Mouse (Mus musculus) intestine, embryonic 16.5 days (tissue): ENCODE measurements around the gene Slc6a3. TPM values are rescaled to one million over a fixed set of nuclear protein-coding genes. Genes with fewer than 3 reads are reported as not detected.

Source experiments
- ATAC-seq: fragments of 200-750 bp; cut with Nextera tagmentation; 2 replicates; pipeline ENCODE4 v1.8.0; 2017; ENCODE audit warnings: moderate TSS enrichment, moderate library complexity
- H3K27ac ChIP-seq: fragments of 300-500 bp; sonication (generic); 2 replicates; pipeline ENCODE4 v1.5.1; 2014; ENCODE audit warnings: mild to moderate bottlenecking, low read length
- H3K27me3 ChIP-seq: fragments of 300-500 bp; sonication (generic); replicated peaks from 2 replicates; pipeline ENCODE4 v1.6.1; 2014; ENCODE audit warnings: low read length, control low read depth, mixed read lengths; ENCODE audit not compliant: control insufficient read depth, insufficient read depth
- H3K36me3 ChIP-seq: fragments of 300-500 bp; sonication (generic); 2 replicates; pipeline ENCODE4 v1.6.1; 2014; ENCODE audit warnings: low read length, control low read depth; ENCODE audit not compliant: control insufficient read depth, insufficient read depth
- H3K4me1 ChIP-seq: fragments of 300-500 bp; sonication (generic); 2 replicates; pipeline ENCODE4 v1.6.1; 2014; ENCODE audit warnings: low read length, control low read depth, mixed read lengths; ENCODE audit not compliant: control insufficient read depth, insufficient read depth
- H3K4me2 ChIP-seq: fragments of 300-500 bp; sonication (generic); 2 replicates; pipeline ENCODE4 v1.6.1; 2014; ENCODE audit warnings: low read depth, low read length, control low read depth
- H3K4me3 ChIP-seq: fragments of 300-500 bp; sonication (generic); 2 replicates; pipeline ENCODE4 v1.5.1; 2014; ENCODE audit warnings: mild to moderate bottlenecking, low read length
- H3K9ac ChIP-seq: fragments of 300-500 bp; sonication (generic); 2 replicates; pipeline ENCODE4 v1.6.1; 2014; ENCODE audit warnings: low read depth, low read length
- H3K9me3 ChIP-seq: fragments of 300-500 bp; sonication (generic); 2 replicates; pipeline ENCODE4 v1.6.1; 2016; ENCODE audit warnings: low read length, control low read depth; ENCODE audit not compliant: control insufficient read depth
- WGBS: fragments of 180-500 bp; shearing (Covaris S2); extraction: QIAGEN DNeasy Blood & Tissue Kit; methylation state at CpG from one replicate; pipeline ENCODE4 v1.1.7; 2014; 5-methylcytosine and 5-hydroxymethylcytosine counted together
- polyA plus RNA-seq: library from polyadenylated mRNA; unstranded; fragments of >200 nt; fragmentation: Nextera tagmentation; extraction: Ambion mirVana; gene quantifications from 2 replicates; pipeline ENCODE4 v1.2.1, GENCODE M21; 2015

Gene Slc6a3
- polyA plus RNA-seq, 1 experiment from 2014 or later: 1.1 TPM

GRCm38 (mm10) chr13:73502719-73503118 is 33.8 kb upstream of the Slc6a3 start:
- Histone ChIP-seq H3K36me3 (no peaks in the 10 kb centered on the region; the same call in 1 of the 2 replicates), H3K9ac (no peak overlapping the region), H3K9me3 (no peaks in the 10 kb centered on the region), H3K27ac (no peak overlapping the region), H3K4me1 (no peaks in the 10 kb centered on the region), H3K4me2 (no peak overlapping the region), H3K4me3 (no peak overlapping the region), H3K27me3 (no peaks in the 10 kb centered on the region)
- no peak for ATAC-seq
- 67% methylated on average over 2 of the region's 2 CpGs for WGBS

DNA sequence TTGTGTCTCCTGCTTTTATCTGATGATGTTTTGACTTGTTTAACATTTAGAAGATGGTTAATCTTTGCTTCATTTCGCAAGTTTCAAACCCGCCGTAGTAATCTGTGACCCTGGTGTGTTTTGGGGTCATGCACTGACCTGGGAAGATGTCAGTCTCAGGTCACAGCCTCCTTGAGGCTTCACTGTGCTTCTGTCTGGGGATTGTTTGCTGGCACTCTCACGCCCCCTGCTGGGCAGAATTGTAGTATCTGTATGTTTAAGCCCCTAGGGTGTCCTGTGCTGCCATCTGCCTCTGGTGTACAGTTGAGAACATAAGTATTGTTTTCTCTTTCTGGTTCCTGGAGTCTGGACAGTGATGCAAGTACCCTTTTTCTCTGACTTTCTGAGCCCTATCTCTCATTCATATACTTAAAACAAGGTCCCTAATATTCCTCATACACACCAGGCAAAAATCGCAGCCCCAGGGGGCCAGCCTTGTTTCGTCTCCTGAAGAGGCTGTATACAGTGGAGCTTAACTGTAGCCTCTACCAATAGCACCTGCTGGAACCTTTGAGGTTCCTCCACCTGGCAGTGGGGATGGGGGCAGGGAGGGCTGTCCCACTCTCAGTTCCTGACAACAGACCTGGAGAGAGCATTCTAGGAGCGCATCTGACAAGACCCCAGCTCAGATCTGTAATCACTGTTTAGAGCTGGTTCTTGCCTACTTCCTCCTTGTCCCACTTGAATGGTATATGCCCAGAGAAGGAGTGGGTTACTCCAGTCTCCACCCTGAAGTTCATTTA is 30.7 kb upstream of the Slc6a3 start:
- Histone ChIP-seq H3K27me3 (no peaks in the 10 kb centered on the region), H3K4me1 (no peaks in the 10 kb centered on the region), H3K9me3 (no peaks in the 10 kb centered on the region), H3K9ac (no peak overlapping the region), H3K4me3 (no peak overlapping the region), H3K27ac (no peak overlapping the region), H3K4me2 (no peak overlapping the region), H3K36me3 (no peaks in the 10 kb centered on the region; the same call in none of the 2 replicates)
- peak; percentile 78 for ATAC-seq
- WGBS: 63% methylated on average over 7 of the region's 7 CpGs

- H3K4me2 ChIP-seq: no peak overlapping the region
- H3K4me3 ChIP-seq: no peak overlapping the region
- 86% methylated on average over 8 of the region's 8 CpGs for WGBS
- no peak overlapping the region for H3K27ac ChIP-seq
- H3K36me3 ChIP-seq: peaks cover 3% of the 10 kb centered on the region
- H3K27me3 ChIP-seq: no peaks in the 10 kb centered on the region
- no peaks in the 10 kb centered on the region for H3K9me3 ChIP-seq
- no peak for ATAC-seq
- no peaks in the 10 kb centered on the region for H3K4me1 ChIP-seq
- no peak overlapping the region for H3K9ac ChIP-seq
These were observed 27.6 kb upstream of the Slc6a3 start for GRCm38 (mm10) chr13:73508817-73509550.

GRCm38 (mm10) chr13:73509869-73510268 is 26.7 kb upstream of the Slc6a3 start:
- H3K27ac ChIP-seq: no peak overlapping the region
- peaks cover 3% of the 10 kb centered on the region for H3K36me3 ChIP-seq
- ATAC-seq: no peak
- no peak overlapping the region for H3K4me2 ChIP-seq
- no peak overlapping the region for H3K4me3 ChIP-seq
- 77% methylated on average over 6 of the region's 6 CpGs for WGBS
- no peaks in the 10 kb centered on the region for H3K9me3 ChIP-seq
- H3K4me1 ChIP-seq: no peaks in the 10 kb centered on the region
- no peak overlapping the region for H3K9ac ChIP-seq
- no peaks in the 10 kb centered on the region for H3K27me3 ChIP-seq

- H3K27me3 ChIP-seq: no peaks in the 10 kb centered on the region
- no peak overlapping the region for H3K4me3 ChIP-seq
- H3K9me3 ChIP-seq: no peaks in the 10 kb centered on the region
- no peak overlapping the region for H3K27ac ChIP-seq
- no peak overlapping the region for H3K9ac ChIP-seq
- H3K36me3 ChIP-seq: peaks cover 3% of the 10 kb centered on the region
- peak; percentile 56 for ATAC-seq
- WGBS: 57% methylated on average over 13 of the region's 13 CpGs
- H3K4me1 ChIP-seq: no peaks in the 10 kb centered on the region
- H3K4me2 ChIP-seq: no peak overlapping the region
These were observed 23.5 kb upstream of the Slc6a3 start for GRCm38 (mm10) chr13:73512776-73513673.

DNA sequence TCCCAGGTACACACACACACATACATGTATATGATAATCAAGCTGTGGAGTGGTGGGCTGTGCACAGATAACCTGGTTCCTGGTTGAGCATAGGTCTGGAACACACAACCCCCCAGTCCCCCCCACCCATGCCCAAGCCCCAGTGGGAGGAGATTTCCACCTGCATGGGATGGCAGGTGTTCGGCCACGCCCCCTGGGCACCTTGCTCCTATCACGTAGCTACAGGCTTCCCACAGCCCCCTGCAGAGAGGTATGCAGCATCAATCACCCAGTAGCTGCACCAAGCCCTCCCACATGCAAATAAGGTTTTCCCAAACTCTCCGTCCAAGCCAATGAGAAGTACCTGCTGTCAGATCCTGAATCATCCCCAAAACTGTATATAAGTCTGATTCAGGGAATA is 19.7 kb upstream of the Slc6a3 start:
- H3K27ac ChIP-seq: no peak overlapping the region
- H3K4me2 ChIP-seq: no peak overlapping the region
- H3K36me3 ChIP-seq: no peaks in the 10 kb centered on the region; the same call in 1 of the 2 replicates
- no peak overlapping the region for H3K9ac ChIP-seq
- 78% methylated on average over 4 of the region's 4 CpGs for WGBS
- no peaks in the 10 kb centered on the region for H3K9me3 ChIP-seq
- H3K4me1 ChIP-seq: no peaks in the 10 kb centered on the region
- H3K27me3 ChIP-seq: no peaks in the 10 kb centered on the region
- no peak for ATAC-seq
- no peak overlapping the region for H3K4me3 ChIP-seq

DNA sequence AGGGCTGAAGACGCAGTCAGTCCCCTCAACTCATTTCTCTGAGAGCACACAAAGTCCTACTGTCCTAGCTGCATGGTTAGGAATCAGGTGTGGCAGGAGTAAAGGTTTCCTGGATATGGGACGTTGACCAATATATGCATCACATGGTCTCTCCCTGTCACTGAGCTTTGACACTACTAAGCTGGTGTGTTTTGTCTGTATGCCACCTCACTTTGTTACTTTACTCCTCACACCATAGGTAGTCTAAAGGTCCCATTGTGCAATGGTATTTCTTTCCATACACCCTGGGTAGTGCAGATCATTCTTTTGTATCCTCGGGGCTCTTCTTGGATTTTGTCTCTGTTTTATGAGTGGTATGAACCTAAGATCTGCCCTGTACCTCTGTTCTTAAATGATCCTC is 2.8 kb upstream of the Slc6a3 start:
- H3K27ac ChIP-seq: no peak overlapping the region; the same call in 1 of the 2 replicates
- WGBS: 73% methylated on average over 3 of the region's 3 CpGs
- ATAC-seq: peak; percentile 70

GRCm38 (mm10) chr13:73535287-73535686 is 1.3 kb upstream of the Slc6a3 start:
- peak overlapping the region; percentile 53; the same call in 1 of the 2 replicates for H3K4me3 ChIP-seq
- no peaks in the 10 kb centered on the region for H3K36me3 ChIP-seq
- H3K27ac ChIP-seq: no peak overlapping the region
- no peak overlapping the region for H3K9ac ChIP-seq
- 54% methylated on average over 3 of the region's 3 CpGs for WGBS
- no peak overlapping the region for H3K4me2 ChIP-seq
- no peak for ATAC-seq
- peaks cover 26% of the 10 kb centered on the region for H3K27me3 ChIP-seq
- H3K4me1 ChIP-seq: no peaks in the 10 kb centered on the region; the same call in 1 of the 2 replicates
- no peaks in the 10 kb centered on the region for H3K9me3 ChIP-seq

More for the DNA sequence above, 2.8 kb upstream of the Slc6a3 start:
- Histone ChIP-seq H3K36me3 (no peaks in the 10 kb centered on the region), H3K9ac (no peak overlapping the region), H3K4me3 (no peak overlapping the region), H3K4me2 (no peak overlapping the region), H3K27me3 (peaks cover 26% of the 10 kb centered on the region), H3K4me1 (no peaks in the 10 kb centered on the region; the same call in 1 of the 2 replicates), H3K9me3 (no peaks in the 10 kb centered on the region)

DNA sequence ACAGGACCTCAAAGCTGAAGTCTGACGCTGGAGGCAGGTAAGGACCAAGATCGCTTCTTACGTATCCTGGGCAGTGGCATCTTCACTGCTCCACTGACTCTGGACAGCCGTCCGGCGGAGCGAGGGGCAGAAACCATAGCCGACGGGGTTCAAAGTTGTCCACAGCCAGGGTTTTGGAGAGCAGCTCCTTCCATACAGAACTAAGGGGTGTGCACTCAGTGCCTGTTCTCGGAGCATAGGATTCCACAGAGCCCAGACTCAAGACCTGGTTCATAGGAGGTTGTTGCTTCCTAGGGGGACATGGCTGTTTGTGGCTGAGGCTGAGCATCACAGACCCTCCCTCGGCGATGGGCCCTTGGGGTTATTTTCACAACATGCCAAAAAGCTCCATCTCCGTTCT is 277 bp downstream of the Slc6a3 start:
- H3K27me3 ChIP-seq: peaks cover 26% of the 10 kb centered on the region
- H3K4me1 ChIP-seq: no peaks in the 10 kb centered on the region; the same call in 1 of the 2 replicates
- peak overlapping the region; percentile 53 for H3K4me3 ChIP-seq
- peak; percentile 38 for ATAC-seq
- H3K4me2 ChIP-seq: peak overlapping the region; percentile 85
- peak overlapping the region; percentile 60 for H3K9ac ChIP-seq
- no peaks in the 10 kb centered on the region for H3K36me3 ChIP-seq
- no peak overlapping the region for H3K27ac ChIP-seq
- 13% methylated on average over 13 of the region's 13 CpGs for WGBS
- no peaks in the 10 kb centered on the region for H3K9me3 ChIP-seq
